Mouse (Mus musculus) olfactory bulb, adult 2 months (tissue): ENCODE data around the gene Col18a1.

Source experiments
- CTCF ChIP-seq: fragments of 200-500 bp; IDR thresholded peaks from 2 replicates; pipeline ENCODE4 v1.5.1; 2012; ENCODE audit warnings: low read depth, mild to moderate bottlenecking, low read length, moderate library complexity; ENCODE audit not compliant: insufficient read depth
- POLR2A ChIP-seq: fragments of 200-500 bp; IDR thresholded peaks from 2 replicates; pipeline ENCODE4 v1.6.1; 2012; ENCODE audit warnings: mild to moderate bottlenecking, low read depth, low read length, moderate library complexity; ENCODE audit not compliant: insufficient read depth

- TF ChIP-seq CTCF (no peak), POLR2A (no peak)
Measured at GRCm38 (mm10) chr10:77203960-77204359, 37.6 kb upstream of the Col18a1 start.
